Mouse (Mus musculus) embryonic facial prominence, embryonic 14.5 days (tissue): ENCODE measurements around the gene Irf4. TPM values are rescaled to one million over a fixed set of nuclear protein-coding genes. Genes with fewer than 3 reads are reported as not detected.

Experiments
- ATAC-seq: fragments of 200-750 bp; cut with Nextera tagmentation; 2 replicates; pipeline ENCODE4 v1.8.0; 2017; ENCODE audit warnings: low read depth, moderate number of reproducible peaks, moderate TSS enrichment
- DNase-seq: peaks from one replicate; pipeline ENCODE4 v3.0.0-alpha.2; 2015; ENCODE audit warnings: low spot score
- H3K27ac ChIP-seq: fragments of 300-500 bp; sonication (generic); replicated peaks from 2 replicates; pipeline ENCODE4 v1.5.1; 2014; ENCODE audit warnings: low read depth, mild to moderate bottlenecking, low read length, moderate library complexity
- H3K27me3 ChIP-seq: fragments of 300-500 bp; sonication (generic); replicated peaks from 2 replicates; pipeline ENCODE4 v1.6.1; 2014; ENCODE audit warnings: low read length; ENCODE audit not compliant: control insufficient read depth, insufficient read depth
- H3K36me3 ChIP-seq: fragments of 300-500 bp; sonication (generic); 2 replicates; pipeline ENCODE4 v1.6.1; 2014; ENCODE audit warnings: low read length, mixed read lengths; ENCODE audit not compliant: control insufficient read depth, insufficient read depth
- H3K4me1 ChIP-seq: fragments of 300-500 bp; sonication (generic); 2 replicates; pipeline ENCODE4 v1.6.1; 2014; ENCODE audit warnings: antibody characterized with exemption, low read length; ENCODE audit not compliant: control insufficient read depth, insufficient read depth
- H3K4me2 ChIP-seq: fragments of 300-500 bp; sonication (generic); 2 replicates; pipeline ENCODE4 v1.6.1; 2014; ENCODE audit warnings: low read depth, mild to moderate bottlenecking, low read length, moderate library complexity, mixed read lengths
- H3K4me3 ChIP-seq: fragments of 300-500 bp; sonication (generic); 2 replicates; pipeline ENCODE4 v1.5.1; 2014; ENCODE audit warnings: low read depth, mild to moderate bottlenecking, low read length
- H3K9ac ChIP-seq: fragments of 300-500 bp; sonication (generic); 2 replicates; pipeline ENCODE4 v1.6.1; 2014; ENCODE audit warnings: low read depth, mild to moderate bottlenecking, low read length, moderate library complexity, mixed read lengths
- H3K9me3 ChIP-seq: fragments of 300-500 bp; sonication (generic); 2 replicates; pipeline ENCODE4 v1.6.1; 2016; ENCODE audit warnings: low read length; ENCODE audit not compliant: control insufficient read depth
- WGBS: fragments of 180-500 bp; shearing (Covaris S2); extraction: QIAGEN DNeasy Blood & Tissue Kit; methylation state at CpG from one replicate; pipeline ENCODE4 v1.1.7; 2014; 5-methylcytosine and 5-hydroxymethylcytosine counted together
- polyA plus RNA-seq: library from polyadenylated mRNA; unstranded; fragments of >200 nt; fragmentation: Nextera tagmentation; extraction: Ambion mirVana; gene quantifications from 2 replicates; pipeline ENCODE4 v1.2.1, GENCODE M21; 2014

The Irf4 gene
- polyA plus RNA-seq, 1 experiment from 2014 or later = 0.33 TPM

DNA sequence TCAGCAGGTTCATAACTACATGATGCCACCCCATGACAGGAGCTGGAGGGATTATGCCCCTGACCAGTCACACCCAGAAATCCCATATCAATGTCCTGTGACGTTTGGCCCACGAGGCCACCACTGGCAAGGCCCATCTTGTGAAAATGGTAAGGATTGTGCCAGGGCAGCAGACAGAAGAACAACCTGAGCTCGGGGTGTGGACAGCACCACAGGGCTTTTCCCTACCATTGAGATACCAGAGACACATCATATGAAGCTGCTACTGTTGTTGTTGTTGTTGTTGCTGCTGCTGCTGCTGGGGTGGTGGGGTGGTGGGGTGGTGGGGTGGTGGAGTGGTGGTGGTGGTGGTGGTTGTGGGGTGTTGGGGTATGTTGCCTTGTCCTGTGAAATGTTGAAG lies 4.4 kb downstream of the Irf4 start:
- no peak overlapping the region for H3K4me2 ChIP-seq
- no peak overlapping the region for H3K9ac ChIP-seq
- no peaks in the 10 kb centered on the region for H3K9me3 ChIP-seq
- H3K27ac ChIP-seq = no peak overlapping the region
- H3K36me3 ChIP-seq = no peaks in the 10 kb centered on the region
- 87% methylated on average over 3 of the region's 3 CpGs for WGBS
- H3K27me3 ChIP-seq = peaks cover 45% of the 10 kb centered on the region
- H3K4me3 ChIP-seq = no peak overlapping the region
- no peak for DNase-seq
- 0 out of 2 replicates have a peak, but pooled peaks cover 12% of the 10 kb centered on the region for H3K4me1 ChIP-seq
- ATAC-seq = no peak

DNA sequence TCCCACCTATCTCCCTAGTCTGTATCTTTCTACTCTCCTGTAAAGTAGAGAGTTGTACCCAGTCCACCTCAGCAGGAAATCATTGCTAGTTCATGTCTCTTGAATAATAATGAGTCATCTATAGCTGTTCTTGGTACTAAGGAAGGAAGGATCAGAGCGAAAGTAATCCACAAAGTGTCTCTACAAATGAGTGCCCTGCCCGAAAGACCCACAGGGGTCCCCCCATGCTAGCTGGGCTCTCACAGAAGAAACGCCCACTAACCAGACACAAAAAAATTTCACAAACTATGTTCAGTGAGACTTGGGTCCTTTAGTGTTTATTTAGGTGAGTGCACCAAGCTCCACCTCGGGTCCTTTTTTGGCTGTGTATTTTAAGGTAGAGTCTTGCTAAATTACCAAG lies 5.0 kb downstream of the Irf4 start:
- no peaks in the 10 kb centered on the region for H3K36me3 ChIP-seq
- ATAC-seq = no peak
- H3K4me3 ChIP-seq = no peak overlapping the region
- no peaks in the 10 kb centered on the region for H3K9me3 ChIP-seq
- H3K4me1 ChIP-seq = 0 out of 2 replicates have a peak, but pooled peaks cover 7% of the 10 kb centered on the region
- no peak overlapping the region for H3K4me2 ChIP-seq
- no peak overlapping the region for H3K9ac ChIP-seq
- H3K27me3 ChIP-seq = peaks cover 39% of the 10 kb centered on the region
- H3K27ac ChIP-seq = no peak overlapping the region
- no peak for DNase-seq
- 84% methylated on average over 4 of the region's 4 CpGs for WGBS

DNA sequence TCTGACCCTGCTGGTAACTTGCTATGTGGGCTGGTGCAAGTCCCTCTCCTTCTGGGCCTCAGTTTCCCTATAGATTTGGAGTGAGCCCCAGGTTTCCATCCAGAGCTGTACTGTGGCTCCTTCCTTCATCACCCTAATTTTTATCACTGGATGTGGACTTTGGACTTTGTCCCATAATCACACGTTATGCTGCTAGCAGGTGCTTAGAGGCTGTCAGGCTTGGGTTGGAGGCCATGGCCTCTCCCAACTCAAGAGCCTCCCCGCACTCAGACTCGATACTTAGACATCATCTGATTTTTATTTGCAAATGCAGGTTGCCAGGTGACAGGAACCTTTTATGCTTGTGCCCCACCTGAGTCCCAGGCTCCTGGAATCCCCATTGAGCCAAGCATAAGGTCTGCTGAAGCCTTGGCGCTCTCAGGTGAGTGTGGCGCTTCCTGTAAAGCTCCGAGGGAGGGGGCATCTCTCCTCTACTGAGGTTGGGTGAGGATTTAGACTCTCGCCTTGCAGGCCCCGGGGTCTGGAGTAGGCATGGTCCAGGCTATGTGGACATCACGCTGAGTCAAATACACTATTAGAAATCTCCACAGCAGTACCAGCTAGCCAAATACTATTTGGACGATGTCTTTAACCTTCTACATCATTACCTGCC lies 5.9 kb downstream of the Irf4 start:
- Histone ChIP-seq H3K27me3 (peaks cover 30% of the 10 kb centered on the region), H3K9ac (no peak overlapping the region), H3K4me1 (0 out of 2 replicates have a peak, but pooled peaks cover 4% of the 10 kb centered on the region), H3K4me2 (no peak overlapping the region), H3K4me3 (no peak overlapping the region), H3K9me3 (no peaks in the 10 kb centered on the region), H3K36me3 (no peaks in the 10 kb centered on the region), H3K27ac (no peak overlapping the region)
- whole genome bisulfite sequencing = 86% methylated on average over 10 of the region's 10 CpGs
- DNase-seq (no peak), ATAC-seq (no peak)

DNA sequence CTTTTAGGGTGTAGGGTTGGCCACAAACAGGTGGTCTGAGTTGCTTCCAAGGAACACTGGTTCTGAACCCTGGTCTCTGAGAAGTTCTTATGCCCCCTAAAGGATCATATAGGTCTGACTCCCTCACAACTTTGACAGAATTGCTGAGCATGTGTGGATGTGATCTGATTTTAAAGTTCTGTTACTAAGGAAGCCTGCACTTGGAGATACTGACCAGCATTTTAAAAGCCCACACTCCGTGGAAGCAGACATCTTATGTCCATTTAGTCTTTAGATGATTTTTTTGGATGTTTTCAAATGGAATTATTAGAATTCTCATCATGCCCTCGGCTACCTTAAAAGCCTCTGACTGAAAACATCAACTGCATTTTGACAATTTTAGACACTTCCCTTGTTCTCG lies 6.6 kb downstream of the Irf4 start:
- WGBS = 68% methylated on average over 3 of the region's 3 CpGs
- Histone ChIP-seq H3K36me3 (no peaks in the 10 kb centered on the region), H3K27ac (no peak overlapping the region), H3K27me3 (peaks cover 24% of the 10 kb centered on the region), H3K4me3 (no peak overlapping the region), H3K4me2 (no peak overlapping the region), H3K9ac (no peak overlapping the region), H3K4me1 (0 out of 2 replicates have a peak, but pooled peaks cover 2% of the 10 kb centered on the region), H3K9me3 (no peaks in the 10 kb centered on the region)
- ATAC-seq (no peak), DNase-seq (no peak)

DNA sequence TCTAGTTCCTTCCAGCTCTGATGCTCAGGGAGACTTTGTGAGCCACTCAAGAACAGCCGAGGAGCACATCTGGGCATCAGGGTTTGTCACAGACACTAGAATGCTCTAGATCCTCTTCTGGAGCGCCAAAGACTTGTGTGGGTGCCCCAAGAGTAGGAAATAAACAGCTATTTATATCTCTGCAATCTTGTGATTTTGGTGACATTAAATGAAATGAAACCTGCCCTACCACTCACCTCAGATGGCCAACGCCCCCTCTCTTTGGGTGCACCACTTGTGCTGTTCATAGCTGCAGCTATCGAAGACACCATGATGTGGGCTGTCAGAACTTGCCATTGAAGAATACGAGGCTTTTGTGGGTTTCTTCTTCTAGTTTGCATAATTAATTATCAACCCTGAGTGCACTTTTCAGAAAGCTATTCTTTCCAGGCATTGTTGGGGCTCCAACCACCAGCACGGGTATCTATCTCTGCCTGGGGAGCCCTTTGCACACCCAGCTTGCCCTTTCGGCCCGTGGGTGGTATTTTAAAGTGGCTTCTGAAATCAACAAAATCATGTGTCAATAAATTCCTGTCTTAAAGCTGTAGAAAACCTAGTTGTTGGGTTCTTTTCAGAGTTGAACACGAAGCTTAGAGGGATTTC lies 7.1 kb downstream of the Irf4 start:
- Histone ChIP-seq H3K27me3 (peaks cover 18% of the 10 kb centered on the region), H3K4me3 (no peak overlapping the region), H3K27ac (no peak overlapping the region), H3K4me2 (no peak overlapping the region), H3K4me1 (no peaks in the 10 kb centered on the region), H3K36me3 (no peaks in the 10 kb centered on the region), H3K9ac (no peak overlapping the region), H3K9me3 (no peaks in the 10 kb centered on the region)
- no peak for DNase-seq
- 80% methylated on average over 9 of the region's 9 CpGs for WGBS
- no peak for ATAC-seq

DNA sequence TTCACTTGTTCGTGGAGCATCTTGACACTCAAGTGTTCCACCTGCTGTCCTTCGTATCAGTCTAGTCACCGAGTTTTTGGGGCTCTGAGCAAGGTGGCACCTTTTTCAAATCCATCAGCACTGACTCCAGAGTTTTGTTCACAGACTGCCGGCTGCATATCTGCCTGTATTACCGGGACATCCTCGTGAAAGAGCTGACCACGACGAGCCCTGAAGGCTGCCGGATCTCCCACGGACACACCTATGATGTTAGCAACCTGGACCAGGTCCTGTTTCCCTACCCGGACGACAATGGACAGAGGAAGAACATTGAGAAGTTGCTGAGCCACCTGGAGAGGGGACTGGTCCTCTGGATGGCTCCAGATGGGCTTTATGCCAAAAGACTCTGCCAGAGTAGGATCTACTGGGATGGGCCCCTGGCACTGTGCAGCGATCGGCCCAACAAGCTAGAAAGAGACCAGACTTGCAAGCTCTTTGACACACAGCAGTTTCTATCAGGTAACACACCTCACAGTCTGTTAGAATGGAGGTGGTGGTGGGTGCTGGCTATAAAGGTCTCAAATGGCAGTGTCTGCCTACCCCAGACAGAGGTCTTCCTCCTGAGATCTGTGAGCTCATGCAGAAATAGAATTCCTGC lies 8.4 kb downstream of the Irf4 start:
- no peak overlapping the region for H3K4me2 ChIP-seq
- H3K4me3 ChIP-seq = no peak overlapping the region
- DNase-seq (no peak), ATAC-seq (no peak)
- H3K9me3 ChIP-seq = no peaks in the 10 kb centered on the region
- H3K9ac ChIP-seq = no peak overlapping the region
- H3K36me3 ChIP-seq = no peaks in the 10 kb centered on the region
- no peaks in the 10 kb centered on the region for H3K4me1 ChIP-seq
- H3K27ac ChIP-seq = no peak overlapping the region
- peaks cover 6% of the 10 kb centered on the region for H3K27me3 ChIP-seq
- WGBS = 82% methylated on average over 14 of the region's 14 CpGs

DNA sequence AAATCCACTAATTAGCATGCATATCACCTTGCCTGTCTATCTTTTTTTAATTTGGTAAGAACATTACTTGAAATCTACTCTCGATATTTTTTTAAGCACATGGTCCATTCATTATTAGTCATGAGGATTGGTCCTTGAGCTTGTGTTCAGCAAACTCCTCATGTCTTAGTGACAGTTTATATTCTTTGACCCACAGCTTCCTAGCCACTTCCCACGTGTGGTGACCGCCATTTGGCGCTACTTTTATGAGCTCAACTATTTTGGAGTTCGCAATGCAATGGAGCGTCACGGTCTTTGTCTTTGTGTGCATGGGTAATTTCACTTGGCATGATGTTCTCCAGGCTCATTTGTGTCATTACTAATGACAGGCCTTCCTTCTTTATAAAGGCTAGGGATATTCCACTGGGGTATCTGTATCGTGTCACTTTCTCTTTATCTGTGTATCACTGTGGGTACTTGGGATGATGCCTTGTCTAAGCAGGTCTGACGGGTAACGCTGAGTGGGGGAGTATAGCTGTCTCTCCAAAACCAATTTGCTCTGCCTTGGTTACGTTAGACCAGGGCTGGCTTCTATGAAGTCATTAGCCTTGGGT lies 9.9 kb downstream of the Irf4 start:
- no peaks in the 10 kb centered on the region for H3K9me3 ChIP-seq
- ATAC-seq = no peak
- 82% methylated on average over 11 of the region's 11 CpGs for WGBS
- no peak overlapping the region for H3K4me3 ChIP-seq
- no peak for DNase-seq
- H3K9ac ChIP-seq = no peak overlapping the region
- H3K4me2 ChIP-seq = no peak overlapping the region
- H3K4me1 ChIP-seq = no peaks in the 10 kb centered on the region
- H3K27me3 ChIP-seq = peaks cover 3% of the 10 kb centered on the region
- H3K27ac ChIP-seq = no peak overlapping the region
- no peaks in the 10 kb centered on the region for H3K36me3 ChIP-seq

DNA sequence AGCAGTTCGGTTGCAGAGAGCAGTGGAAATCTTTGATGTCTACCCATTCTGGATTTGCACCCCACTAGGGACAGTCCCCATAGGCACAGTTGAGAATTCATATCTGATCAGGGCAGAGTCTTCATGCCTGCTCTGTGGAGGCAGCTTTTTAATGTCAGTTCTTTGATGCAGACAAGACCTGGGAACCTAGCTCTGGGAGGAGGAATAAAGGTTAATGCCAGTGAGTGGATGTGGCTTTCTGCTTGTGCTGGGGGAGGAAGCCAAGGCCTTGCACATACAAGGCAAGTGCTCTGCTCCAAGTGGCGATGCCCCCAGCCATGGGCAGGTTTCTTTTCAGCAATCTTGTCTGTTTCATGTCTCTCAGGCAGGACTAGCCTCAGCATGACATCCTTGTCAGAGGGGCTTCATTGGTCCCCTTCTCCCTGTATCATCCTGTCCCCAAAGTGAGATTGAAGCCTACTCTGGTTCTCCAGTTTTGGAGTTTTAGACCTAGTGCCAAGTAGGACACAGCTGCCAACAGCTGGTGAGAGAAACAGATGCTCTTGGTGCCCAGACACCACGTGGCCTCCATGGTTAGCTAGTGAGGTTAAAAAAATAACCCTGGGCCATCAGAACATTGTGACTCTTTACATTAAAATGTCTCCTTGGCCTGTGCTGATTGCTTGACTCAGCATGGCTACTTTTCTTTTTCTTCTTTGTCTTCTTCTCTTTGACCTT lies 11.5 kb downstream of the Irf4 start:
- DNase-seq (no peak), ATAC-seq (no peak)
- H3K4me2 ChIP-seq = no peak overlapping the region
- no peak overlapping the region for H3K4me3 ChIP-seq
- no peak overlapping the region for H3K27ac ChIP-seq
- H3K27me3 ChIP-seq = peaks cover 3% of the 10 kb centered on the region; the same call in 1 of the 2 replicates
- H3K9me3 ChIP-seq = no peaks in the 10 kb centered on the region
- no peak overlapping the region for H3K9ac ChIP-seq
- no peaks in the 10 kb centered on the region for H3K4me1 ChIP-seq
- no peaks in the 10 kb centered on the region for H3K36me3 ChIP-seq
- WGBS = 63% methylated on average over 3 of the region's 3 CpGs
